Mouse (Mus musculus) large intestine, adult 2 months (tissue): ENCODE results near the gene Exo5. TPM values are rescaled to one million over a fixed set of nuclear protein-coding genes. Genes with fewer than 3 reads are reported as not detected.

Experiments used
- DNase-seq: peaks from one replicate; pipeline ENCODE4 v3.0.0-alpha.2; 2012; ENCODE audit warnings: low read depth, low spot score
- WGBS: fragments of 180-500 bp; shearing (Covaris S2); methylation state at CpG from one replicate; pipeline ENCODE4 v1.1.7; 2018; 5-methylcytosine and 5-hydroxymethylcytosine counted together
- polyA plus RNA-seq: library from polyadenylated mRNA; depleted of rRNA; stranded (reverse); fragments of >200 nt; gene quantifications from 2 replicates; pipeline ENCODE4 v1.2.3, GENCODE M21; 2012; rRNA removed

Exo5 gene
- polyA plus RNA-seq, 1 experiment, result 7.0 TPM

DNA sequence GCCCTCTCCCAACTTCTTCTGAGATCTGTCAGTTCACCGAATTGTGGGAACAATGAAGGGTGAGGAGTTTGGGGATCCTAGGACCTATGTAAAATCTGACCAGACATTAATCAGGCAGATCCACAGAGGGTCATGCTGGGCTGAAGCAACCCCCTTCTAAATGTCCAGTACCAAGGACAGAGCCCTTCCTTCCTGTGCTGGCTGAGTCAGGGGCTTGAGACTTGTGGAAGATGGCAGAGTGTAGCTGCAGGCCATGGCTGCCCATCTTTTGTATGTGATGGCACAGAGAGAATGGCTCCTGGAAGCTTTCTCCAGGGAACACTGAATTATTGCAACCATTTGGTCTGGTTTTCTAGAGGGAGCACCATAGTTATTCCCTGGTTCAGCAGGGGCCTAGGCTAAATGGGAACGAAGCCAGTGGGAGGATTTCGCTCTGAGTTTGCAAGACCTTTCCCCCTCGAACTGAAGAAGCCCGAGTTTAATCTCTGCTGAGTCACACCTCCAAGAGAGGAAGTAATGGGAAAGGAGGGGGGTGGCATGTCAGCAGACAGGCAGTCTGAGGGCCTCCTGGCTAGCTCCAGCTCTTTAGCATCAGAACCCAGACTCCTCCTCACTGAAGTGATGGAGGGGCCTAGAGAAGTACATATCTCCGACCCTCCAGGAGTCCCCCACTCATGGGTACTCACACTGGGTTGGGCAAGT lies 43.9 kb downstream of the Exo5 start:
- 47% methylated on average over 6 of the region's 6 CpGs for WGBS
- DNase-seq, result no peak

DNA sequence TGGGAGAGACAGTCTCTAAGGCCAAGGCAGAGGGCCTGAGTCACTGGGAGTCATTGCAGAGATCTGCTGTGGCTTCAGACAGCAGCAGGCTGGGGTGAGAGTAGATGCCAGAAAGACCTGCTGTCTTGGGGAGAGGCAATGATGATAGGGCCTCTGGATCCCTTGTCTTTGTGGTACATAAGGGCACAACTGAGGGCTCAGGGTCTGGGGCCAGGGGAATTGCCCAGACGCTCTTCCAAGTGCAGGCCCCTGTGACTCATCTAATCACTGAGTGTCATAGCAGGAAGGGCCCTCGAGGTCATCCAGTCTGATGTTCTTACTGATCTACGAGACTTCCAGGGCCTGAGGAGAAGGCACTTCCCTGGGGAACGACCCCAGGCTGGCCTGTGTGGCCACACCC lies 45.4 kb downstream of the Exo5 start:
- 21% methylated on average over 4 of the region's 4 CpGs for WGBS
- DNase-seq, result no peak

DNA sequence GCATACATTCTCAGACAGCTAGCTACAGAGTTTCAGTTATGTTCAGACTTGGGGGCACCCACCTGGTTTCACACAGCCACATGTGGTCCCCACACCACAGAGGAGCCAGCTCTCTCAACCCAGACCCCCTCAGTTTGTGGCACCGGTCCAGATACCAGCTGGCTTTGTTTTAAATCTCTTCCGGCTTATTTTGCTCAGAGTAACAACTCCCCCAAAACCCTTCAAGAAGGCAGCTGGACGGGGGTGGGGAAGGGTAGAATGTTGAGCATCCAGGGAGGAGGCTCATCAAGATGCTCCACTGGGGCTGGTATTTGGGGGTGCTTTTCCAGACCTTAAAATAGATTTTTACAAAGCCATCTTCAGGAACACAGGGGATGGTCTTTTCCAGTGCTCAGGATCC lies 46.1 kb downstream of the Exo5 start:
- WGBS, result 65% methylated on average over 3 of the region's 3 CpGs

DNA sequence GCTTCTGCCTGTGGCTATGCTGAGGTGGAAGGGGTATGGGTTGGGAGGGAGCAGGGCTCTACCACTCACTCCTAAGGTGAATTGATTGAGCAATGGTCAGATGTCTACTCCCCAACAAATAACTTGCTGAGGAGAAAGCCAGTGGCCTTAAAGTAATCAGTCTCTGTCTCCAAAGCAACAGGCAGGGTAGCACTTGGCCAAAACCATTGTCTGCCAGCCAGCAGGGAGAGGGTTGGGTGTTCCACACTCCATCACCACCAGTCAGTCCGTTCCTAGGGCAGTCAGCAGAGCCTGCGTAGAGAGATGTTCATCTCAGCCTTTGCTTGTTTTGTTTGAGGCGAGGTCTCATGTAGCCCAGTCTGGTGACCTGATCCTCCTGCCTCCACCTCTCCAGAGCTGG lies 48.9 kb downstream of the Exo5 start:
- no peak for DNase-seq
- WGBS, result 44% methylated on average over 3 of the region's 3 CpGs

More for the DNA sequence above, 46.1 kb downstream of the Exo5 start:
- DNase-seq, result no peak

Other genes starting within 250 kb of the Exo5 start
- gene Kcnq4, start 176.4 kb downstream of the Exo5 start, polyA plus RNA-seq, result 4.2 and 4.9 TPM in 2 replicates
- gene Nfyc, start 93.4 kb downstream of the Exo5 start, polyA plus RNA-seq, result 127 and 166 TPM in 2 replicates
- gene Rims3, start 70.2 kb downstream of the Exo5 start, polyA plus RNA-seq, result 0.45 and 0.53 TPM in 2 replicates
- 0.89 and 1.6 TPM in 2 replicates for gene Zfp69, start 26.7 kb upstream of the Exo5 start, polyA plus RNA-seq
- gene Smap2, start 92.2 kb upstream of the Exo5 start, polyA plus RNA-seq, result 27.3 and 29.1 TPM in 2 replicates
- gene Col9a2, start 114.4 kb upstream of the Exo5 start, polyA plus RNA-seq, result 0.16 and 0.18 TPM in 2 replicates
- 14.3 and 14.9 TPM in 2 replicates for gene Zmpste24, start 173.2 kb upstream of the Exo5 start, polyA plus RNA-seq
- not detected in 2 replicates for gene Tmco2, start 184.2 kb upstream of the Exo5 start, polyA plus RNA-seq